Mouse (Mus musculus): ENCODE measurements at regions not wholly inside any gene's neighbourhood (a gene's known extent, or its start where the extent isn't known, plus 50 kb on each side); places are given as distances from the start of the nearest gene placed in this dataset.

GRCm38 (mm10) chr5:39040467-39040866, 163.9 kb upstream of the Clnk start:
- no peaks in the 10 kb centered on the region for H3K36me3 ChIP-seq (ENCODE audit: control insufficient read depth, insufficient read depth, low read length)
- no peak overlapping the region for H3K4me2 ChIP-seq (replicated peaks; ENCODE audit: low read depth, low read length)
- 0 out of 2 replicates have a peak, but pooled peaks have one; percentile 46 for ATAC-seq (ENCODE audit: insufficient number of reproducible peaks, insufficient read depth, low FRiP score, low read depth)
- H3K9me3 ChIP-seq (ENCODE audit: control insufficient read depth, low read depth, low read length), result no peaks in the 10 kb centered on the region
- no peaks in the 10 kb centered on the region for H3K27me3 ChIP-seq (ENCODE audit: control insufficient read depth, insufficient read depth, low read length)
- no peak overlapping the region for H3K9ac ChIP-seq (replicated peaks; ENCODE audit: low read depth, low read length)
- WGBS, result 65% methylated on average over 2 of the region's 2 CpGs
- no peaks in the 10 kb centered on the region for H3K4me1 ChIP-seq (ENCODE audit: control insufficient read depth, insufficient read depth, low read length)
- H3K27ac ChIP-seq (ENCODE audit: low read length), result no peak overlapping the region
- H3K4me3 ChIP-seq (ENCODE audit: low read depth, low read length), result no peak overlapping the region

- no peaks in the 10 kb centered on the region for H3K9me3 ChIP-seq (ENCODE audit: control insufficient read depth, low read depth, low read length)
- no peak for ATAC-seq (ENCODE audit: insufficient number of reproducible peaks, insufficient read depth, low FRiP score, low read depth)
- WGBS, result 89% methylated on average over 4 of the region's 4 CpGs
- H3K9ac ChIP-seq (replicated peaks; ENCODE audit: low read depth, low read length), result no peak overlapping the region
- H3K36me3 ChIP-seq (ENCODE audit: control insufficient read depth, insufficient read depth, low read length), result no peaks in the 10 kb centered on the region
- no peak overlapping the region for H3K27ac ChIP-seq (ENCODE audit: low read length)
- no peak overlapping the region for H3K4me2 ChIP-seq (replicated peaks; ENCODE audit: low read depth, low read length)
- H3K4me3 ChIP-seq (ENCODE audit: low read depth, low read length), result no peak overlapping the region
- H3K4me1 ChIP-seq (ENCODE audit: control insufficient read depth, insufficient read depth, low read length), result no peaks in the 10 kb centered on the region
- H3K27me3 ChIP-seq (ENCODE audit: control insufficient read depth, insufficient read depth, low read length), result no peaks in the 10 kb centered on the region
These were observed 146.6 kb upstream of the Clnk start for GRCm38 (mm10) chr5:39023241-39023640.

- Histone ChIP-seq H3K27me3 (ENCODE audit: control insufficient read depth, insufficient read depth, low read length) (no peaks in the 10 kb centered on the region), H3K36me3 (ENCODE audit: control insufficient read depth, insufficient read depth, low read length) (no peaks in the 10 kb centered on the region), H3K9me3 (ENCODE audit: control insufficient read depth, low read depth, low read length) (no peaks in the 10 kb centered on the region), H3K9ac (replicated peaks; ENCODE audit: low read depth, low read length) (no peak overlapping the region), H3K4me1 (ENCODE audit: control insufficient read depth, insufficient read depth, low read length) (no peaks in the 10 kb centered on the region), H3K27ac (ENCODE audit: low read length) (no peak overlapping the region), H3K4me3 (ENCODE audit: low read depth, low read length) (no peak overlapping the region), H3K4me2 (replicated peaks; ENCODE audit: low read depth, low read length) (no peak overlapping the region)
- WGBS, result 89% methylated on average over 4 of the region's 4 CpGs
- ATAC-seq (ENCODE audit: insufficient number of reproducible peaks, insufficient read depth, low FRiP score, low read depth), result no peak
These were observed 124.0 kb upstream of the Clnk start for GRCm38 (mm10) chr5:39000643-39001042.

- no peaks in the 10 kb centered on the region for H3K36me3 ChIP-seq (ENCODE audit: control insufficient read depth, insufficient read depth, low read length)
- H3K9me3 ChIP-seq (ENCODE audit: control insufficient read depth, low read depth, low read length), result no peaks in the 10 kb centered on the region
- no peaks in the 10 kb centered on the region for H3K4me1 ChIP-seq (ENCODE audit: control insufficient read depth, insufficient read depth, low read length)
- H3K27me3 ChIP-seq (ENCODE audit: control insufficient read depth, insufficient read depth, low read length), result no peaks in the 10 kb centered on the region
- H3K9ac ChIP-seq (replicated peaks; ENCODE audit: low read depth, low read length), result no peak overlapping the region
- H3K27ac ChIP-seq (ENCODE audit: low read length), result no peak overlapping the region
- ATAC-seq (ENCODE audit: insufficient number of reproducible peaks, insufficient read depth, low FRiP score, low read depth), result no peak
- H3K4me3 ChIP-seq (ENCODE audit: low read depth, low read length), result no peak overlapping the region
- H3K4me2 ChIP-seq (replicated peaks; ENCODE audit: low read depth, low read length), result no peak overlapping the region
- WGBS, result 44% methylated on average over 2 of the region's 2 CpGs
These were observed 123.1 kb upstream of the Clnk start for GRCm38 (mm10) chr5:38999700-39000099.

- Histone ChIP-seq H3K36me3 (ENCODE audit: control insufficient read depth, insufficient read depth, low read length) (no peaks in the 10 kb centered on the region), H3K4me2 (replicated peaks; ENCODE audit: low read depth, low read length) (no peak overlapping the region), H3K9ac (replicated peaks; ENCODE audit: low read depth, low read length) (no peak overlapping the region), H3K27me3 (ENCODE audit: control insufficient read depth, insufficient read depth, low read length) (no peaks in the 10 kb centered on the region), H3K4me1 (ENCODE audit: control insufficient read depth, insufficient read depth, low read length) (no peaks in the 10 kb centered on the region), H3K9me3 (ENCODE audit: control insufficient read depth, low read depth, low read length) (no peaks in the 10 kb centered on the region), H3K4me3 (ENCODE audit: low read depth, low read length) (no peak overlapping the region), H3K27ac (ENCODE audit: low read length) (no peak overlapping the region)
- ATAC-seq (ENCODE audit: insufficient number of reproducible peaks, insufficient read depth, low FRiP score, low read depth), result no peak
- 70% methylated on average over 6 of the region's 6 CpGs for WGBS
These were observed 96.0 kb upstream of the Clnk start for GRCm38 (mm10) chr5:38972397-38973159.

- H3K4me3 ChIP-seq (ENCODE audit: low read depth, low read length), result no peak overlapping the region
- ATAC-seq (ENCODE audit: insufficient number of reproducible peaks, insufficient read depth, low FRiP score, low read depth), result no peak
- 87% methylated on average over 4 of the region's 4 CpGs for WGBS
- no peaks in the 10 kb centered on the region for H3K36me3 ChIP-seq (ENCODE audit: control insufficient read depth, insufficient read depth, low read length)
- H3K27me3 ChIP-seq (ENCODE audit: control insufficient read depth, insufficient read depth, low read length), result no peaks in the 10 kb centered on the region
- H3K4me1 ChIP-seq (ENCODE audit: control insufficient read depth, insufficient read depth, low read length), result no peaks in the 10 kb centered on the region
- H3K27ac ChIP-seq (ENCODE audit: low read length), result no peak overlapping the region
- no peak overlapping the region for H3K4me2 ChIP-seq (replicated peaks; ENCODE audit: low read depth, low read length)
- H3K9ac ChIP-seq (replicated peaks; ENCODE audit: low read depth, low read length), result no peak overlapping the region
- no peaks in the 10 kb centered on the region for H3K9me3 ChIP-seq (ENCODE audit: control insufficient read depth, low read depth, low read length)
These were observed 93.9 kb upstream of the Clnk start for GRCm38 (mm10) chr5:38970497-38970896.

GRCm38 (mm10) chr5:38967010-38967409, 90.4 kb upstream of the Clnk start:
- Histone ChIP-seq H3K9ac (replicated peaks; ENCODE audit: low read depth, low read length) (no peak overlapping the region), H3K9me3 (ENCODE audit: control insufficient read depth, low read depth, low read length) (no peaks in the 10 kb centered on the region), H3K4me2 (replicated peaks; ENCODE audit: low read depth, low read length) (no peak overlapping the region), H3K27ac (ENCODE audit: low read length) (no peak overlapping the region), H3K27me3 (ENCODE audit: control insufficient read depth, insufficient read depth, low read length) (no peaks in the 10 kb centered on the region), H3K36me3 (ENCODE audit: control insufficient read depth, insufficient read depth, low read length) (no peaks in the 10 kb centered on the region), H3K4me1 (ENCODE audit: control insufficient read depth, insufficient read depth, low read length) (no peaks in the 10 kb centered on the region), H3K4me3 (ENCODE audit: low read depth, low read length) (no peak overlapping the region)
- no peak for ATAC-seq (ENCODE audit: insufficient number of reproducible peaks, insufficient read depth, low FRiP score, low read depth)
- WGBS, result 68% methylated on average over 1 of the region's 1 CpGs

- Histone ChIP-seq H3K9ac (replicated peaks; ENCODE audit: low read depth, low read length) (no peak overlapping the region), H3K4me3 (ENCODE audit: low read depth, low read length) (no peak overlapping the region), H3K9me3 (ENCODE audit: control insufficient read depth, low read depth, low read length) (no peaks in the 10 kb centered on the region), H3K4me2 (replicated peaks; ENCODE audit: low read depth, low read length) (no peak overlapping the region), H3K36me3 (ENCODE audit: control insufficient read depth, insufficient read depth, low read length) (no peaks in the 10 kb centered on the region), H3K27ac (ENCODE audit: low read length) (no peak overlapping the region), H3K4me1 (ENCODE audit: control insufficient read depth, insufficient read depth, low read length) (no peaks in the 10 kb centered on the region), H3K27me3 (ENCODE audit: control insufficient read depth, insufficient read depth, low read length) (no peaks in the 10 kb centered on the region)
- no peak for ATAC-seq (ENCODE audit: insufficient number of reproducible peaks, insufficient read depth, low FRiP score, low read depth)
These were observed 87.8 kb upstream of the Clnk start for GRCm38 (mm10) chr5:38964445-38964844.

All from stomach, embryonic 14.5 days (tissue).